Comparison of ENCODE assay signal across 20 mouse cellular contexts in the genomic region with DNA sequence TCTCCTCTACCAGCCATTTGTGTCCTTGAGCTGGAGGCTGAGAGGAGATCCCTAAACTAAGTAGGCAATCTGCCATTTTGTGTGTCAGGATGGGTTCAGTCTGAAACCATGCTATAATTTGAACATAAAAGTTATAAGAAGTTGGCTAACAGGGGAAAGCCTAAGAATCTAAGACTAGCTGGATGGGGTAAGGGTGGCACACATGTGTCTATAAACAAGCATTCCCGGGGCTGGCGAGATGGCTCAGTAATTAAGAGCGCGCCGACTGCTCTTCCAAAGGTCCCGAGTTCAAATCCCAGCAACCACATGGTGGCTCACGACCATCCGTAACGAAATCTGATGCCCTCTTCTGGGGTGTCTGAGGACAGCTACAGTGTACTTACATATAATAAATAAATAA. TPM values are rescaled to one million over a fixed set of nuclear protein-coding genes. Genes with fewer than 3 reads are reported as not detected.
DNase-seq lines count a peak whose midpoint lies in the region; ATAC-seq lines count a peak whose summit lies in the region.
"Had no signal": no experiment of that assay in that cellular context is flagged by ENCODE, and none has a peak within 500 bp of the region (broad histone marks: within the 10 kb centered on the region; RNA-seq: fewer than 3 reads in every experiment).

No protein-coding gene starts in this region.

- ATAC-seq in kidney, embryonic 15.5 days (replicated peaks; ENCODE audit: low FRiP score), result no peak
- ATAC-seq in midbrain, embryonic 11.5 days (ENCODE audit: low FRiP score), result no peak
- ATAC-seq in CD4-positive, CD25-positive, alpha-beta regulatory T cell, adult 4 months, result no peak
- ATAC-seq: inflammation-experienced regulatory T-cells, adult 6 months had no signal

- H3K4me3 ChIP-seq in kidney, embryonic 15.5 days (replicated peaks), result no peak overlapping the region
- H3K4me3 ChIP-seq in midbrain, embryonic 11.5 days (ENCODE audit: low read depth, low read length), result no peak overlapping the region
- no peak overlapping the region for H3K4me3 ChIP-seq in midbrain, embryonic 10.5 days
- no peak overlapping the region for H3K4me3 ChIP-seq in macrophage (ENCODE audit: inconsistent target)

- H3K9ac ChIP-seq in kidney, embryonic 15.5 days, result no peak overlapping the region
- H3K9ac ChIP-seq in midbrain, embryonic 11.5 days (ENCODE audit: low read length), result no peak overlapping the region

- peaks cover 35% of the 10 kb centered on the region for H3K4me1 ChIP-seq in kidney, embryonic 15.5 days
- peaks cover 6% of the 10 kb centered on the region; the same call in 1 of the 2 replicates for H3K4me1 ChIP-seq in midbrain, embryonic 11.5 days (ENCODE audit: control insufficient read depth, insufficient read depth, low read length)
- peaks cover 29% of the 10 kb centered on the region for H3K4me1 ChIP-seq in midbrain, embryonic 10.5 days

- H3K27me3 ChIP-seq in kidney, embryonic 15.5 days, result no peaks in the 10 kb centered on the region
- no peaks in the 10 kb centered on the region for H3K27me3 ChIP-seq in midbrain, embryonic 11.5 days (ENCODE audit: control insufficient read depth, insufficient read depth, low read length)
- no peaks in the 10 kb centered on the region for H3K27me3 ChIP-seq in midbrain, embryonic 10.5 days (ENCODE audit: low read depth, poor library complexity, severe bottlenecking)
- H3K27me3 ChIP-seq: CH12.LX; embryonic facial prominence, embryonic 13.5 days; forebrain, embryonic 12.5 days; heart, embryonic 13.5 days; hindbrain, embryonic 12.5 days had no signal

- 96% methylated on average over 9 of the region's 9 CpGs for WGBS in kidney, embryonic 15.5 days
- 91% methylated on average over 9 of the region's 9 CpGs for WGBS in midbrain, embryonic 11.5 days
- WGBS in midbrain, embryonic 10.5 days, result 98% methylated on average over 9 of the region's 9 CpGs
- WGBS in macrophage (ENCODE audit: missing documents), result 97% methylated on average over 5 of the region's 9 CpGs

- H3K27ac ChIP-seq in kidney, embryonic 15.5 days, result 0 out of 2 replicates have a peak overlapping the region, but pooled peaks have one; percentile 92
- no peak overlapping the region for H3K27ac ChIP-seq in midbrain, embryonic 11.5 days (ENCODE audit: low read depth, low read length)
- H3K27ac ChIP-seq in midbrain, embryonic 10.5 days (replicated peaks), result no peak overlapping the region
- H3K27ac ChIP-seq in macrophage, result peak overlapping the region; percentile 77

- H3K36me3 ChIP-seq in kidney, embryonic 15.5 days, result 0 out of 2 replicates have a peak, but pooled peaks cover 7% of the 10 kb centered on the region
- H3K36me3 ChIP-seq in midbrain, embryonic 11.5 days (ENCODE audit: control insufficient read depth, insufficient read depth, low read length), result no peaks in the 10 kb centered on the region
- H3K36me3 ChIP-seq in midbrain, embryonic 10.5 days, result peaks cover 5% of the 10 kb centered on the region
- H3K36me3 ChIP-seq in macrophage (ENCODE audit: inconsistent target), result no peaks in the 10 kb centered on the region
- H3K36me3 ChIP-seq: forebrain, embryonic 12.5 days; hindbrain, embryonic 12.5 days had no signal

- H3K9me3 ChIP-seq in kidney, embryonic 15.5 days (replicated peaks), result no peaks in the 10 kb centered on the region
- H3K9me3 ChIP-seq in midbrain, embryonic 11.5 days (ENCODE audit: control insufficient read depth, low read length), result no peaks in the 10 kb centered on the region
- H3K9me3 ChIP-seq in midbrain, embryonic 10.5 days (replicated peaks), result no peaks in the 10 kb centered on the region
- H3K9me3 ChIP-seq: embryonic facial prominence, embryonic 13.5 days; forebrain, embryonic 12.5 days; G1E; heart, embryonic 13.5 days; hindbrain, embryonic 12.5 days had no signal

- H3K4me2 ChIP-seq in kidney, embryonic 15.5 days, result no peak overlapping the region
- no peak overlapping the region for H3K4me2 ChIP-seq in midbrain, embryonic 11.5 days

- H3K79me2 ChIP-seq in macrophage (ENCODE audit: inconsistent target), result peaks cover 38% of the 10 kb centered on the region

- DNase-seq in cerebellum, adult 9-10 months, result peak; percentile 53
- DNase-seq in cerebellum, adult 11 months, result no peak
- DNase-seq in kidney, adult 8-10 months, result no peak
- peak; percentile 70 for DNase-seq in midbrain, embryonic 11.5 days (ENCODE audit: low spot score, missing footprints)
- DNase-seq in midbrain, embryonic 10.5 days (ENCODE audit: low spot score), result no peak
- DNase-seq: adrenal gland, postnatal 10 days; cerebellum, adult 2 months; cerebellum, postnatal 25 days; gastrocnemius, postnatal 14 days; heart, postnatal 36 days had no signal

RNA-seq across cellular contexts. Expression of a gene that starts 1.1 kb away (rescaled TPM):
- polyA plus RNA-seq in kidney, embryonic 15.5 days (2015; fragmentation: Nextera tagmentation; extraction: Ambion mirVana), result 402 and 413 TPM in 2 replicates
- polyA plus RNA-seq in midbrain, embryonic 11.5 days (2014; fragmentation: Nextera tagmentation; extraction: Ambion mirVana), result 217 and 224 TPM in 2 replicates
- polyA plus RNA-seq in midbrain, embryonic 10.5 days (2016; fragmentation: Nextera tagmentation; extraction: Ambion mirVana), result 229 and 231 TPM in 2 replicates
- 10 to 100 TPM in 8 of 26 experiments, 1 to 10 TPM in 18; 5.3 to 36.2 (median 8.4) TPM for total RNA-seq in macrophage (2018; cell fraction: chromatin; rRNA removed)
- total RNA-seq in macrophage (2018; cell fraction: cytosol; rRNA removed), result 100 to 1,000 TPM; 179 to 407 (median 276) TPM
- total RNA-seq in macrophage (2018; cell fraction: nucleus; rRNA removed), result 10 to 100 TPM; 14.4 to 48.4 (median 29.2) TPM
- polyA plus RNA-seq in macrophage (2018), result 117 to 443 TPM (median 360 TPM) in 3 replicates
- polyA plus RNA-seq in CD4-positive, CD25-positive, alpha-beta regulatory T cell, adult 4 months (2017; shearing (Covaris generic)), result 100 to 1,000 TPM; 157 to 199 TPM

RNA-seq across cellular contexts. Expression of a gene that starts 7.3 kb away (rescaled TPM):
- polyA plus RNA-seq in kidney, embryonic 15.5 days (2015; fragmentation: Nextera tagmentation; extraction: Ambion mirVana), result 199 and 203 TPM in 2 replicates
- polyA plus RNA-seq in midbrain, embryonic 11.5 days (2014; fragmentation: Nextera tagmentation; extraction: Ambion mirVana), result 241 and 244 TPM in 2 replicates
- 258 and 281 TPM in 2 replicates for polyA plus RNA-seq in midbrain, embryonic 10.5 days (2016; fragmentation: Nextera tagmentation; extraction: Ambion mirVana)
- 100 to 1,000 TPM in 2 of 26 experiments, 10 to 100 TPM in 24; 31.8 to 133 (median 56.7) TPM for total RNA-seq in macrophage (2018; cell fraction: chromatin; rRNA removed)
- 10 to 100 TPM; 29.4 to 56.8 (median 36.2) TPM for total RNA-seq in macrophage (2018; cell fraction: cytosol; rRNA removed)
- 10 to 100 TPM; 39.4 to 90.9 (median 47.2) TPM for total RNA-seq in macrophage (2018; cell fraction: nucleus; rRNA removed)
- 20.9 to 52.8 TPM (median 25.9 TPM) in 3 replicates for polyA plus RNA-seq in macrophage (2018)
- 10 to 100 TPM; 61.1 to 74.7 TPM for polyA plus RNA-seq in CD4-positive, CD25-positive, alpha-beta regulatory T cell, adult 4 months (2017; shearing (Covaris generic))

RNA-seq across cellular contexts. Expression of a gene that starts 39.2 kb away (rescaled TPM):
- polyA plus RNA-seq in kidney, embryonic 15.5 days (2015; fragmentation: Nextera tagmentation; extraction: Ambion mirVana), result 1,364 and 1,510 TPM in 2 replicates
- 411 and 428 TPM in 2 replicates for polyA plus RNA-seq in midbrain, embryonic 11.5 days (2014; fragmentation: Nextera tagmentation; extraction: Ambion mirVana)
- polyA plus RNA-seq in midbrain, embryonic 10.5 days (2016; fragmentation: Nextera tagmentation; extraction: Ambion mirVana), result 333 and 416 TPM in 2 replicates
- 100 to 1,000 TPM in 1 of 26 experiments, 1 to 10 TPM in 17, under 1 TPM in 4, not detected in 4; 0.69 to 408 (median 1.5) TPM for total RNA-seq in macrophage (2018; cell fraction: chromatin; rRNA removed)
- total RNA-seq in macrophage (2018; cell fraction: cytosol; rRNA removed), result under 1 TPM in 22 of 26 experiments, not detected in 4; 0.06 to 0.54 (median 0.23) TPM
- total RNA-seq in macrophage (2018; cell fraction: nucleus; rRNA removed), result 10 to 100 TPM in 1 of 26 experiments, 1 to 10 TPM in 2, under 1 TPM in 9, not detected in 14; 0.28 to 57.5 (median 0.50) TPM
- polyA plus RNA-seq in macrophage (2018), result 0.30 to 1.5 TPM (median 0.63 TPM) in 3 replicates
- polyA plus RNA-seq in CD4-positive, CD25-positive, alpha-beta regulatory T cell, adult 4 months (2017; shearing (Covaris generic)), result under 1 TPM in 1 of 2 experiments, not detected in 1; 0.28 TPM
- polyA plus RNA-seq: G1E; inflammation-experienced regulatory T-cells, adult 6 months had no signal

Comparison
In these comparisons a context has a peak if more than half of its experiments do, and no peak if none do; other contexts are left out.
1. DNase-seq: peak in cerebellum, adult 9-10 months (single experiment) and midbrain, embryonic 11.5 days (single experiment); none in cerebellum, adult 11 months (single experiment), kidney, adult 8-10 months (0 of 2) and midbrain, embryonic 10.5 days (single experiment).
2. H3K27ac ChIP-seq: peak in kidney, embryonic 15.5 days (single experiment) and macrophage (single experiment); none in midbrain, embryonic 11.5 days (single experiment) and midbrain, embryonic 10.5 days (single experiment).
3. RNA of a gene that starts 39.2 kb away (polyA plus RNA-seq): 1,364 to 1,510 TPM in kidney, embryonic 15.5 days, 411 to 428 TPM in midbrain, embryonic 11.5 days and 333 to 416 TPM in midbrain, embryonic 10.5 days; 0.30 to 1.5 TPM in macrophage and 0.28 TPM in CD4-positive, CD25-positive, alpha-beta regulatory T cell, adult 4 months; every median in the first group is over 100 times any median in the second.